Mouse (Mus musculus): Measurements from ENCODE around the gene Abat.
A peak's percentile ranks its signal among the peaks of the same experiment; 100 is the strongest.

Gene Abat

GRCm38 (mm10) chr16:8576111-8576510, 62.9 kb downstream of the Abat start:
- DNase-seq: no peak

GRCm38 (mm10) chr16:8576901-8577300, 63.7 kb downstream of the Abat start:
- no peak for DNase-seq

GRCm38 (mm10) chr16:8578326-8578725, 65.1 kb downstream of the Abat start:
- no peak for DNase-seq

- DNase-seq: no peak
Observed at GRCm38 (mm10) chr16:8579546-8579945, 66.3 kb downstream of the Abat start.

GRCm38 (mm10) chr16:8581661-8582239, 68.5 kb downstream of the Abat start:
- no peak for DNase-seq

- DNase-seq: no peak
Observed at GRCm38 (mm10) chr16:8582579-8583295, 69.5 kb downstream of the Abat start.

GRCm38 (mm10) chr16:8584248-8584647, 71.0 kb downstream of the Abat start:
- no peak for DNase-seq

- no peak for DNase-seq
Observed at GRCm38 (mm10) chr16:8585056-8585455, 71.8 kb downstream of the Abat start.

GRCm38 (mm10) chr16:8595411-8595810, 82.2 kb downstream of the Abat start:
- no peak for DNase-seq

- no peak for DNase-seq
Observed at GRCm38 (mm10) chr16:8596336-8596735, 83.1 kb downstream of the Abat start.

GRCm38 (mm10) chr16:8597516-8597915, 84.3 kb downstream of the Abat start:
- DNase-seq: no peak

GRCm38 (mm10) chr16:8603789-8604188, 90.6 kb downstream of the Abat start:
- DNase-seq: no peak

- no peak for DNase-seq
Observed at GRCm38 (mm10) chr16:8610397-8610796, 97.2 kb downstream of the Abat start.

- no peak for DNase-seq
Observed at GRCm38 (mm10) chr16:8612214-8613005, 99.2 kb downstream of the Abat start.

- DNase-seq: no peak
Observed at GRCm38 (mm10) chr16:8613039-8613438, 99.8 kb downstream of the Abat start.

GRCm38 (mm10) chr16:8613447-8613846, 100.2 kb downstream of the Abat start:
- DNase-seq: no peak

GRCm38 (mm10) chr16:8619659-8620314, 106.6 kb downstream of the Abat start:
- no peak for DNase-seq

GRCm38 (mm10) chr16:8620315-8621115, 107.3 kb downstream of the Abat start:
- DNase-seq: peak; percentile 12

GRCm38 (mm10) chr16:8630419-8630818, 117.2 kb downstream of the Abat start:
- no peak for DNase-seq

- no peak for DNase-seq
Observed at GRCm38 (mm10) chr16:8631428-8631827, 118.2 kb downstream of the Abat start.

- DNase-seq: no peak
Observed at GRCm38 (mm10) chr16:8636867-8637216, 123.6 kb downstream of the Abat start.

- peak; percentile 92 for DNase-seq
Observed at GRCm38 (mm10) chr16:8637217-8638051, 124.2 kb downstream of the Abat start, which contains the start of the genes Pmm2 and Tmem186. Pmm2 (plus strand) TSS chr16:8637674. Tmem186 (minus strand) TSS chr16:8637712.
